Mouse (Mus musculus) B cell, adult 67 days (primary cell): ENCODE data around the gene Amh. TPM values are rescaled to one million over a fixed set of nuclear protein-coding genes. Genes with fewer than 3 reads are reported as not detected.

Source experiments
- total RNA-seq, 2 experiments: library from RNA; stranded (reverse); gene quantifications; 4 replicates each; pipeline ENCODE4 v1.2.4; 2023

Gene Amh
- total RNA-seq: 1 to 10 TPM; 1.2 to 2.7 TPM

DNA sequence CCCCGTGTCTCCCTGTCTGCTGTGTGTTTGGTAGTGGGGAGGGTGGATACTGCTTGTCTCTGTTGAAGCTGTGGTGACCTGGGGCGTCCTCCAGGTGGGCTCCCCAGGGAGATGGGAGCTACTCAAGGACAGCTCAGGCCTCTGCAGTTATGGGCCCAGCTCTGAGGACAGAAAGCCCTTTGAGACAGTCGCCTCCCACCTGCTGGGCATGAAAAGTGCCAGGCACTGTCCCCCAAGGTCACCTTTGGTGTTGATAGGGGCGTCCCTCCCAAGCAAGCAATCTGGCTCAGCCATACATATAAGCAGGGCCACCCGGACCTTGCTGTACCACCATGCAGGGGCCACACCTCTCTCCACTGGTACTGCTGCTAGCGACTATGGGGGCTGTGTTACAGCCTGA lies at the start of gene Amh:
Amh (plus strand) TSS at position 328 of the 400 bp plus-strand sequence.

DNA sequence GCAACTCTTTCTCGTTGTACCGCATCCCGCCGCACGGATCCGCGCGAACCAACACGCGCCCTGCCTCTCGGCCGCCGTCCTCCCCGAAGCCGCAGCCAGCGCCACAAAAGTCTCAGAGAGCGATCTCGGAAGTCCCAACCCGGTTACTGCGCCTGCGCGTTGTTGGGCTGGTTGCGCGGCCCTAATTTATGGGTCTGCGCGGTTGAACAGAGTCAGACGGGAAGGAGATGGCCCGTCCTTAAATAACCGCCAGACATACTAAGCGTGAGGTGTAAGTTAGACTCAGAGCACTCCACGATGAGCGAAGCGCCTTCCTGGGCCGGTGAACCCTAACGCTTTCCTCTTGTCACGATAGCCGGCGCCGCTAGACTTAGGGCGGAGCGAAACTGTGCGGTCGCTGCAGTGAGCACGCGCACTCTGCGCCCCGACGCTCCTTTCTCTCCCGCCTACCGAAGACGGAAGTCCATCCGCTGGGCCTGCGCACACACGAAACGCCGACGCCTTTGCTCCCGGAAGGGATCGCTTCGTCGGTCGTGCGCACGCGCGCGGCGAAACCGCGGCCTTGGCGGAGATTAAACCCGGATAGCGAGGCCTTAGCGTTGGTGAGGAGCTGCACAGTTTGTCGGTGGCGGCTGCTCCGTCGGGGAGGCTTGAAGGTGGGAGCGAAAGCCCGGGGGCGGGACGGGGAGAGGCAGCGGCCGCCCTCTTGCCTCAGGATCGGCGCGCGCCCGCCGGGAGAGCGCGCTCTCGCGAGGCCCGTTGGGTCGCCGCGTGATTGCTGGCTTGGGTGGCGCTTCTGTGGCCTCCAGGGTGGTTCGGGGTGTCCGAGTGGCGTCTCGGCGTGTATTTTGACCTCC lies 6.7 kb upstream of the Amh start, which contains the start of the genes Sf3a2 and Plekhj1:
Sf3a2 (plus strand) TSS at position 49 of the 857 bp plus-strand sequence.
Plekhj1 (minus strand) TSS at position 477 of the 857 bp plus-strand sequence.

DNA sequence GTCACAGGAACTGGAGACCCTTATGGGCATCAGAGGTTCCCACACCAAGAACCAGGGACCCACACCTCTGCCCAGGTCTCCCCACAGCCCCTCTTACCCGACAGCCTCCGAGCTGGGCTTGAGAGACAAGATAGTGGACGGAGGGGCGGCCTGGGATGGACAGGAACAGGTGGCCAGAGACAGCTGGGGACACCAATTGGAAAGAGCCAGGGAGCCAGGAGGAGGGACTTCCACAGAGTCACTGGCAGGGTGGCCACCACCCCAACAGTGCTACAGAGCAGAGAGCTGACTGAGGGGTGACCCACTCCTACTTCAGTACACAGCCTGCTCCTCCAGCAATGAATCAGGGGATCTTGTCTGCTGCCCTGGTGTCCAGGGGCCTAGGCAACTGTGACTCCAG lies 8.3 kb downstream of the Amh start, which contains the start of gene Jsrp1:
Jsrp1 (minus strand) TSS at position 133 of the 400 bp plus-strand sequence.

DNA sequence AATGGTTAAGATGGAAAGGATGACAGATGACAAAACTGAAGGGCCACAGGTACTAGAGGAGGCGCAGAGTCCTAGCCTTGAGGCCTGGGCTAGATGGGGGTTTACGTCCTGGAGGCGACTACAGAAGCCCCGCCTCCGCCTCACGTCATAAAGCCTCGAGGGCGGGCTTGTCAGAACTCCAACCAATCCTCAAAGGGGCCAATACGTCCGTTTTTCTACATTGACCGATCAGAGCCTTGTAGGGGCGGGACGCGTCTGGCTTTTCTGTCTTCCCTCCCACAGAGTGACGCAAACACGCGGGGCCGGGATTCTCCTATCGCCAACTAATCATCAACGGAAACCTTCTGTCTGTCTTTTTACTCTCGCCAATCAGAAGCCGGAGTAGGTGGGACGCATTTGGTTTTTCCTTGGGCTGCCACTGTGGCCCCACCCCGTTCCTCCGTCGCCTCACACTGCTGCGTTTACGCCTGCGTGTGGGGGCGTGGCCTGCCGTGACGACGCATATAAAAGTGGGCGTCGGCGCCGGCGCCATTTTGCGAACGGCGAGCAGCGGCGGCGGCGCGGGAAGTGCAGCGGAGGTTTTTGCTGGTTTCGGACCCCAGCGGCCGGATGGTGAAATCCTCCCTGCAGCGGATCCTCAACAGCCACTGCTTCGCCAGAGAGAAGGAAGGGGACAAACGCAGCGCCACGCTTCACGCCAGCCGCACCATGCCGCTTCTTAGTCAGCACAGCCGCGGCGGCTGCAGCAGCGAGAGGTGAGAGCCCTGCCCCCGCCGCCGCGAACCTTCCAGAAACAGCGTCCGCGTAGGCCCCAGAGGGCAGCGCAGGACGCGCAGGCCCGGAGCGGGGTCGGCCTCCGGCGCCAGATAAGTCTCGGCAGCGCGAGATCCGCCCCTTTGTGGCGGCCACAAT lies 21.4 kb downstream of the Amh start, which contains the start of gene Oaz1:
Oaz1 (plus strand) TSS at position 506 of the 912 bp plus-strand sequence.

DNA sequence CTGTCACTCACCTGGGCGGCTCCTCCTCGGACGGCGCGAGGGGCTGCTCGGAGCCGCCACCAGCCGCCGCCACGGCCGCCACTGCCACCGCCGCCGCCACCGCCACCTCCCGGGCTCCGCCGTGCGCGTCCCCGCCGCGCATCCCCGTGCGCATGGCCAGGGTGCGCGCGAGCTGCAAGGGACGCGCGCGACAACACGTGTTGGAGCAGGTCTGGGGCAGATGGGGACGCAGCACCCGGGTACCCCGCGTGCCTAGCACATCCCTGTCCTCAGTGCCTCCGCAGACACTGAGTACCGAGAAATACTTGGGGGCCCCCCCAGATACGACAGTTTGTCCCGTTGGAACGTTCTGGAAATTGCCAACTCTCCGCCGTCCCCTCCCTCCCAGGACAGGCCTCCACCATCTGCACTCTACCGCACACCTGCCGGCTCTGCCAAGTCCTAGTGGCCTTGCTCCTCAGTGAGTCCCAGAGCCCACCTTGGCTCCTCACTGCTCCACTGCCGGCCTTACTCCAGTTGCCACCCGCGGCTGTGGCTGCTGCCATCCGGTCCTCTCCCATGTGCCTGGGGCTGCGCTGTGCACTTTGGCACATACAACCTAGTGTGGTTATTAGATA lies 39.0 kb downstream of the Amh start, which contains the start of gene Lingo3:
Lingo3 (minus strand) TSS at position 109 of the 617 bp plus-strand sequence.

DNA sequence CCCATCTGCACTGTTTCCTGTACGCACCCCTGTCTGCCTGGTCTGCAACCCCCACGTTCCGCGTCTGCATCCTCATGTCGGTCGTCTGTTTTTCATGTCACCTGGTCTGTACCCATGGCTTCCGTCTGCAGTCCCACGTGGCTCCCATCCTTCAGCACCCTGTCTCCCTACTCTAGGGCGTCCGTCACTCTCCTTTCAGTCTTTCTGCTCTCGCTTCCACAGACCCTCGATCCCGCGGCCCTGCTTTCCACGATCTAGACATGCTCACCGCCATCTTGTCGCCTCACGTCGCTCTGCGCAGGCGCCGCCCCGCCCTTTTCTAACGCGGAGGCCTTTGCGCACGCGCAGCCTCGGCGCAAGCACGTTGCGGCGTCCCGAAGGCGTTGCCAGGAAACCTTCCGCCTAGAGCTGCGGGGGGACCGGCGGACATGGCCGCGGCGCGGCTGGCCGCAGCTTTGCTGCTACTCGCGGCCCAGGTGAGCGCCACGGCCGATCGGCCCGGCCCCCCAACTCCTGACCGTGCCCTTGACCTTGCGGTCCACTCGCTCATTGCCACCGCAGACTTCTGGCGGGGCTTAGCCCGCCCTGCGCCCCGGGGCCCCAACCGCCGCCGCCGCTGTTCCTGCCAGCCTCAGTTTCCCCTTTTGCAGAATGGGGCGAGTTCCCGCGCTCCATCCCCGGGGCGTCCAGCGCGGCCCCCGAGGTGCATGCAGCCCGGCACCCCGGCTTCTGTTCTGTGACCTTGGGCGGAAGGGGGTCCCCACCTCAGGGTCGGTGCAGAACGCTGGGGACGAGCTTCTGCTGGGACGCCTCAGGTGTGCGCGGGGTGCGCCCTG lies 50.1 kb downstream of the Amh start, which contains the start of the genes Lsm7 and Sppl2b:
Lsm7 (minus strand) TSS at position 297 of the 836 bp plus-strand sequence.
Sppl2b (plus strand) TSS at position 363 of the 836 bp plus-strand sequence.

Other genes starting within 250 kb of the Amh start
- gene Rexo1, start 243.7 kb upstream of the Amh start, total RNA-seq: 100 to 1,000 TPM; 117 to 120 TPM
- 10 to 100 TPM; 32.4 to 32.5 TPM for gene Klf16, start 227.9 kb upstream of the Amh start, total RNA-seq
- 100 to 1,000 TPM; 111 to 117 TPM for gene Abhd17a, start 214.9 kb upstream of the Amh start, total RNA-seq
- gene Scamp4, start 202.4 kb upstream of the Amh start, total RNA-seq: 10 to 100 TPM; 54.1 to 64.9 TPM
- gene Adat3, start 202.4 kb upstream of the Amh start, total RNA-seq: 10 to 100 TPM in 1 of 2 experiments, 1 to 10 TPM in 1; 6.4 to 13.3 TPM
- gene Gm49322, start 199.2 kb upstream of the Amh start, total RNA-seq: 10 to 100 TPM in 1 of 2 experiments, 1 to 10 TPM in 1; 9.1 to 10.4 TPM
- gene Csnk1g2, start 182.4 kb upstream of the Amh start, total RNA-seq: 100 to 1,000 TPM; 203 to 222 TPM
- gene Btbd2, start 148.2 kb upstream of the Amh start, total RNA-seq: 10 to 100 TPM; 32.1 to 40.9 TPM
- gene Mknk2, start 127.1 kb upstream of the Amh start, total RNA-seq: 100 to 1,000 TPM; 441 to 463 TPM
- gene Mob3a, start 103.3 kb upstream of the Amh start, total RNA-seq: 100 to 1,000 TPM; 123 to 146 TPM
- gene Izumo4, start 103.1 kb upstream of the Amh start, total RNA-seq: 10 to 100 TPM; 45.0 to 50.1 TPM
- gene Ap3d1, start 63.0 kb upstream of the Amh start, total RNA-seq: 100 to 1,000 TPM; 148 to 163 TPM
- 10 to 100 TPM; 68.5 to 68.9 TPM for gene Dot1l, start 50.0 kb upstream of the Amh start, total RNA-seq
- 10 to 100 TPM; 69.1 to 83.5 TPM for gene Sf3a2, start 7.0 kb upstream of the Amh start, total RNA-seq
- 100 to 1,000 TPM; 151 to 152 TPM for gene Plekhj1, start 6.6 kb upstream of the Amh start, total RNA-seq
- gene Jsrp1, start 8.3 kb downstream of the Amh start, total RNA-seq: not detected
- 100 to 1,000 TPM; 496 to 510 TPM for gene Oaz1, start 21.4 kb downstream of the Amh start, total RNA-seq
- not detected for gene Lingo3, start 38.8 kb downstream of the Amh start, total RNA-seq
- 10 to 100 TPM; 31.9 to 37.1 TPM for gene Lsm7, start 50.0 kb downstream of the Amh start, total RNA-seq
- 10 to 100 TPM; 33.2 to 34.7 TPM for gene Sppl2b, start 50.0 kb downstream of the Amh start, total RNA-seq
- gene Tmprss9, start 66.6 kb downstream of the Amh start, total RNA-seq: not detected
- 10 to 100 TPM; 57.8 to 77.8 TPM for gene Timm13, start 95.7 kb downstream of the Amh start, total RNA-seq
- gene Lmnb2, start 113.0 kb downstream of the Amh start, total RNA-seq: 10 to 100 TPM; 14.6 to 16.0 TPM
- gene Gadd45b, start 124.8 kb downstream of the Amh start, total RNA-seq: 10 to 100 TPM; 32.5 to 39.0 TPM
- under 1 TPM; 0.21 to 0.41 TPM for gene Gng7, start 209.7 kb downstream of the Amh start, total RNA-seq
- gene Diras1, start 220.4 kb downstream of the Amh start, total RNA-seq: not detected
- gene Slc39a3, start 232.2 kb downstream of the Amh start, total RNA-seq: 10 to 100 TPM; 15.6 to 18.9 TPM